Mouse (Mus musculus) liver, postnatal 0 days (tissue): ENCODE results near the gene Gpsm3.

ENCODE experiments used
- CTCF ChIP-seq: sonication (generic); IDR thresholded peaks from 2 replicates; pipeline ENCODE4 v1.5.1; 2016; ENCODE audit warnings: antibody characterized with exemption, low read depth
- EP300 ChIP-seq: IDR thresholded peaks from 2 replicates; pipeline ENCODE4 v1.6.1; 2016; ENCODE audit warnings: antibody characterized with exemption, low read depth, mild to moderate bottlenecking

- TF ChIP-seq CTCF: no peak
- TF ChIP-seq EP300: no peak
These were observed 40.5 kb upstream of the Gpsm3 start for GRCm38 (mm10) chr17:34549156-34549555.
